8 mouse cellular contexts compared by ENCODE assay signal in genomic region chr17:34032806-34033205, GRCm38 (mm10). TPM values are rescaled to one million over a fixed set of nuclear protein-coding genes. Genes with fewer than 3 reads are reported as not detected.
A peak's percentile ranks its signal among the peaks of the same experiment; 100 is the strongest.
DNase-seq lines count a peak whose midpoint lies in the region; ATAC-seq and TF ChIP-seq lines count a peak whose summit lies in the region.

No protein-coding gene starts in this region.

- TF ChIP-seq CTCF in gastrocnemius, adult 2 months (IDR thresholded peaks at IDR 0.05): no peak
- no peak for TF ChIP-seq CTCF in thymus, adult 2 months (IDR thresholded peaks at IDR 0.05; ENCODE audit: borderline replicate concordance, control insufficient read depth, extremely low read depth, insufficient read depth, low read length, poor library complexity)

- intact Hi-C loops in gastrocnemius, adult 2 months (cut with DNase I): loop anchor here (5.0 kb wide), 1 partner anchor 89 kb away; the partner anchor contains the start of gene Brd2

- 6% methylated on average over 9 of the region's 9 CpGs for WGBS in thymus, adult 2 months
- WGBS in heart, embryonic 16.5 days: 59% methylated on average over 9 of the region's 9 CpGs
- 21% methylated on average over 9 of the region's 9 CpGs for WGBS in liver, embryonic 12.5 days (ENCODE audit: insufficient replicate concordance)

- peak overlapping the region; percentile 100 for H3K27ac ChIP-seq in gastrocnemius, adult 2 months
- H3K27ac ChIP-seq in thymus, adult 2 months (ENCODE audit: control insufficient read depth, insufficient read depth, low read length): 0 out of 2 replicates have a peak overlapping the region, but pooled peaks have one; percentile 15
- H3K27ac ChIP-seq in heart, embryonic 16.5 days (ENCODE audit: low read length): no peak overlapping the region
- H3K27ac ChIP-seq in liver, embryonic 12.5 days: peak overlapping the region; percentile 92

- peaks cover 18% of the 10 kb centered on the region for H3K36me3 ChIP-seq in thymus, adult 2 months (ENCODE audit: control insufficient read depth, insufficient read depth, low read length)
- peaks cover 34% of the 10 kb centered on the region for H3K36me3 ChIP-seq in heart, embryonic 16.5 days (ENCODE audit: control insufficient read depth, insufficient read depth)
- H3K36me3 ChIP-seq in liver, embryonic 12.5 days: peaks cover 71% of the 10 kb centered on the region
- peaks cover 24% of the 10 kb centered on the region for H3K36me3 ChIP-seq in splenic B cell, adult 2 months (ENCODE audit: control insufficient read depth, insufficient read depth, low read length, poor library complexity, severe bottlenecking)

- no peak for ATAC-seq in heart, embryonic 16.5 days (replicated peaks; ENCODE audit: extremely low read depth, insufficient read depth, low FRiP score)
- ATAC-seq in liver, embryonic 12.5 days: no peak
- no peak for ATAC-seq in inflammation-experienced regulatory T-cells, adult 6 months

- H3K27me3 ChIP-seq in thymus, adult 2 months (ENCODE audit: control insufficient read depth, insufficient read depth, low read length): no peaks in the 10 kb centered on the region
- H3K27me3 ChIP-seq in heart, embryonic 16.5 days (ENCODE audit: control insufficient read depth, insufficient read depth, low read length): no peaks in the 10 kb centered on the region
- 0 out of 2 replicates have a peak, but pooled peaks cover 3% of the 10 kb centered on the region for H3K27me3 ChIP-seq in liver, embryonic 12.5 days (replicated peaks)
- no peaks in the 10 kb centered on the region for H3K27me3 ChIP-seq in splenic B cell, adult 2 months (ENCODE audit: control insufficient read depth, insufficient read depth, low read length, poor library complexity, severe bottlenecking)

- peak overlapping the region; percentile 92 for H3K9ac ChIP-seq in heart, embryonic 16.5 days (ENCODE audit: low read length)
- peak overlapping the region; percentile 97 for H3K9ac ChIP-seq in liver, embryonic 12.5 days

- peak overlapping the region; percentile 78 for H3K4me3 ChIP-seq in gastrocnemius, adult 2 months
- H3K4me3 ChIP-seq in thymus, adult 2 months (ENCODE audit: control insufficient read depth, insufficient read depth, low read length): peak overlapping the region; percentile 81
- H3K4me3 ChIP-seq in heart, embryonic 16.5 days (ENCODE audit: low read length): peak overlapping the region; percentile 95
- peak overlapping the region; percentile 90 for H3K4me3 ChIP-seq in liver, embryonic 12.5 days

- TF ChIP-seq POLR2A in thymus, adult 2 months (IDR thresholded peaks at IDR 0.05; ENCODE audit: control insufficient read depth, extremely low read depth, insufficient read depth, low read length, poor library complexity): no peak

- DNase-seq in gastrocnemius, adult 2 months: no peak
- DNase-seq in gastrocnemius, postnatal 25 days: no peak
- DNase-seq in thymus, adult 2 months: peak; percentile 44
- no peak for DNase-seq in thymus, postnatal 0 days (ENCODE audit: low spot score)
- peak; percentile 62 for DNase-seq in splenic B cell, adult 2 months (ENCODE audit: low read depth, low spot score)

- H3K4me1 ChIP-seq in thymus, adult 2 months (replicated peaks; ENCODE audit: control insufficient read depth, insufficient read depth, low read length): peaks cover 32% of the 10 kb centered on the region
- peaks cover 37% of the 10 kb centered on the region for H3K4me1 ChIP-seq in heart, embryonic 16.5 days (ENCODE audit: control insufficient read depth, insufficient read depth, low read length)
- peaks cover 60% of the 10 kb centered on the region for H3K4me1 ChIP-seq in liver, embryonic 12.5 days

- peak overlapping the region; percentile 74 for H3K4me2 ChIP-seq in heart, embryonic 16.5 days (ENCODE audit: low read depth, low read length)
- peak overlapping the region; percentile 88 for H3K4me2 ChIP-seq in liver, embryonic 12.5 days

- H3K9me3 ChIP-seq in heart, embryonic 16.5 days (replicated peaks; ENCODE audit: control insufficient read depth, low read length): no peaks in the 10 kb centered on the region
- H3K9me3 ChIP-seq in liver, embryonic 12.5 days (replicated peaks): no peaks in the 10 kb centered on the region

RNA-seq across cellular contexts. Expression of gene Rxrb, which starts 1.2 kb away (rescaled TPM):
- 10 to 100 TPM; 40.5 to 41.7 TPM for total RNA-seq in gastrocnemius, adult 2 months (2021)
- 10 to 100 TPM; 34.9 to 36.3 TPM for total RNA-seq in gastrocnemius, postnatal 25 days (2021)
- polyA plus RNA-seq in thymus, adult 2 months (2012; rRNA removed): 143 and 164 TPM in 2 replicates
- 47.1 and 48.9 TPM in 2 replicates for polyA plus RNA-seq in thymus, postnatal 0 days (2015; fragmentation: Nextera tagmentation; extraction: Ambion mirVana)
- polyA plus RNA-seq in heart, embryonic 16.5 days (2015; fragmentation: Nextera tagmentation; extraction: Ambion mirVana): 33.7 and 34.5 TPM in 2 replicates
- 29.2 and 31.3 TPM in 2 replicates for polyA plus RNA-seq in liver, embryonic 12.5 days (2016; fragmentation: Nextera tagmentation; extraction: Ambion mirVana)
- 10 to 100 TPM in 2 of 3 experiments, 1 to 10 TPM in 1; 7.8 to 10.6 (median 10.1) TPM for polyA plus RNA-seq in inflammation-experienced regulatory T-cells, adult 6 months (2017; shearing (Covaris generic))

RNA-seq across cellular contexts. Expression of gene Slc39a7, which starts 1.3 kb away (rescaled TPM):
- total RNA-seq in gastrocnemius, adult 2 months (2021): 10 to 100 TPM; 44.6 to 49.5 TPM
- 10 to 100 TPM; 41.5 to 45.7 TPM for total RNA-seq in gastrocnemius, postnatal 25 days (2021)
- 187 and 195 TPM in 2 replicates for polyA plus RNA-seq in thymus, adult 2 months (2012; rRNA removed)
- polyA plus RNA-seq in thymus, postnatal 0 days (2015; fragmentation: Nextera tagmentation; extraction: Ambion mirVana): 90.5 and 96.5 TPM in 2 replicates
- polyA plus RNA-seq in heart, embryonic 16.5 days (2015; fragmentation: Nextera tagmentation; extraction: Ambion mirVana): 108 and 119 TPM in 2 replicates
- polyA plus RNA-seq in liver, embryonic 12.5 days (2016; fragmentation: Nextera tagmentation; extraction: Ambion mirVana): 91.7 and 96.0 TPM in 2 replicates
- polyA plus RNA-seq in inflammation-experienced regulatory T-cells, adult 6 months (2017; shearing (Covaris generic)): 10 to 100 TPM; 40.8 to 49.3 (median 44.7) TPM

RNA-seq across cellular contexts. Expression of gene H2-Ke6, which starts 4.9 kb away (rescaled TPM):
- total RNA-seq in gastrocnemius, adult 2 months (2021): 10 to 100 TPM; 69.9 to 82.3 TPM
- 10 to 100 TPM; 52.7 to 59.9 TPM for total RNA-seq in gastrocnemius, postnatal 25 days (2021)
- polyA plus RNA-seq in thymus, adult 2 months (2012; rRNA removed): 127 and 141 TPM in 2 replicates
- polyA plus RNA-seq in thymus, postnatal 0 days (2015; fragmentation: Nextera tagmentation; extraction: Ambion mirVana): 77.4 and 82.2 TPM in 2 replicates
- polyA plus RNA-seq in heart, embryonic 16.5 days (2015; fragmentation: Nextera tagmentation; extraction: Ambion mirVana): 53.0 and 59.1 TPM in 2 replicates
- 33.2 and 36.1 TPM in 2 replicates for polyA plus RNA-seq in liver, embryonic 12.5 days (2016; fragmentation: Nextera tagmentation; extraction: Ambion mirVana)
- polyA plus RNA-seq in inflammation-experienced regulatory T-cells, adult 6 months (2017; shearing (Covaris generic)): 10 to 100 TPM; 28.0 to 31.5 (median 30.7) TPM

RNA-seq across cellular contexts. Expression of gene Col11a2, which starts 6.4 kb away (rescaled TPM):
- 1 to 10 TPM; 3.0 to 9.6 TPM for total RNA-seq in gastrocnemius, adult 2 months (2021)
- 10 to 100 TPM in 1 of 2 experiments, 1 to 10 TPM in 1; 6.5 to 16.7 TPM for total RNA-seq in gastrocnemius, postnatal 25 days (2021)
- 8.5 and 11.8 TPM in 2 replicates for polyA plus RNA-seq in thymus, adult 2 months (2012; rRNA removed)
- polyA plus RNA-seq in thymus, postnatal 0 days (2015; fragmentation: Nextera tagmentation; extraction: Ambion mirVana): 1.1 and 1.5 TPM in 2 replicates
- 1.1 and 1.2 TPM in 2 replicates for polyA plus RNA-seq in heart, embryonic 16.5 days (2015; fragmentation: Nextera tagmentation; extraction: Ambion mirVana)
- polyA plus RNA-seq in liver, embryonic 12.5 days (2016; fragmentation: Nextera tagmentation; extraction: Ambion mirVana): 0.37 and 0.54 TPM in 2 replicates
- polyA plus RNA-seq in inflammation-experienced regulatory T-cells, adult 6 months (2017; shearing (Covaris generic)): under 1 TPM in 1 of 3 experiments, not detected in 2; 0.21 TPM

RNA-seq across cellular contexts. Expression of gene Ring1, which starts 8.3 kb away (rescaled TPM):
- 10 to 100 TPM; 11.6 to 12.8 TPM for total RNA-seq in gastrocnemius, adult 2 months (2021)
- total RNA-seq in gastrocnemius, postnatal 25 days (2021): 10 to 100 TPM; 10.1 to 12.3 TPM
- 38.4 and 40.7 TPM in 2 replicates for polyA plus RNA-seq in thymus, adult 2 months (2012; rRNA removed)
- 14.5 and 20.9 TPM in 2 replicates for polyA plus RNA-seq in thymus, postnatal 0 days (2015; fragmentation: Nextera tagmentation; extraction: Ambion mirVana)
- 13.0 and 13.7 TPM in 2 replicates for polyA plus RNA-seq in heart, embryonic 16.5 days (2015; fragmentation: Nextera tagmentation; extraction: Ambion mirVana)
- polyA plus RNA-seq in liver, embryonic 12.5 days (2016; fragmentation: Nextera tagmentation; extraction: Ambion mirVana): 10.6 and 10.7 TPM in 2 replicates
- 1 to 10 TPM; 1.6 to 2.8 (median 2.5) TPM for polyA plus RNA-seq in inflammation-experienced regulatory T-cells, adult 6 months (2017; shearing (Covaris generic))

Comparison
In these comparisons a context has a peak if more than half of its experiments do, and no peak if none do; other contexts are left out.
1. DNase-seq: peak in thymus, adult 2 months (single experiment) and splenic B cell, adult 2 months (single experiment); none in gastrocnemius, adult 2 months (single experiment), gastrocnemius, postnatal 25 days (single experiment) and thymus, postnatal 0 days (single experiment).
2. Peak in every context shown above with its lines, with median percentiles within 50 percentile points of each other: H3K4me3 ChIP-seq.